Mouse (Mus musculus): ENCODE data around the gene Sap30l. TPM values are rescaled to one million over a fixed set of nuclear protein-coding genes. Genes with fewer than 3 reads are reported as not detected.

The Sap30l gene
- polyA plus RNA-seq (2011; ENCODE audit: insufficient read depth, insufficient read length, low replicate concordance, missing spikeins) = 19.9 and 22.5 TPM in 2 replicates

- 1% methylated on average over 60 of the region's 66 CpGs for WGBS
- no peak for TF ChIP-seq CTCF (IDR thresholded peaks at IDR 0.05; ENCODE audit: control insufficient read depth, insufficient read depth, low read length)
- no peak; the same call in none of the 2 replicates for TF ChIP-seq POLR2A (IDR thresholded peaks at IDR 0.05; ENCODE audit: borderline replicate concordance, control insufficient read depth, low read depth, low read length)
- Histone ChIP-seq H3K4me1 (ENCODE audit: control insufficient read depth, insufficient read depth, low read length) (no peaks in the 10 kb centered on the region; the same call in 1 of the 2 replicates), H3K4me3 (replicated peaks; ENCODE audit: control insufficient read depth, low read depth, low read length) (peak within 1 kb of the TSS; percentile 94), H3K27ac (ENCODE audit: control insufficient read depth, insufficient read depth, low read depth, low read length, poor library complexity) (peak within 1 kb of the TSS; percentile 51)
Observed at GRCm38 (mm10) chr11:57800971-57801765, at the start of gene Sap30l. Gene Sap30l (plus strand): TSS chr11:57801637.

DNA sequence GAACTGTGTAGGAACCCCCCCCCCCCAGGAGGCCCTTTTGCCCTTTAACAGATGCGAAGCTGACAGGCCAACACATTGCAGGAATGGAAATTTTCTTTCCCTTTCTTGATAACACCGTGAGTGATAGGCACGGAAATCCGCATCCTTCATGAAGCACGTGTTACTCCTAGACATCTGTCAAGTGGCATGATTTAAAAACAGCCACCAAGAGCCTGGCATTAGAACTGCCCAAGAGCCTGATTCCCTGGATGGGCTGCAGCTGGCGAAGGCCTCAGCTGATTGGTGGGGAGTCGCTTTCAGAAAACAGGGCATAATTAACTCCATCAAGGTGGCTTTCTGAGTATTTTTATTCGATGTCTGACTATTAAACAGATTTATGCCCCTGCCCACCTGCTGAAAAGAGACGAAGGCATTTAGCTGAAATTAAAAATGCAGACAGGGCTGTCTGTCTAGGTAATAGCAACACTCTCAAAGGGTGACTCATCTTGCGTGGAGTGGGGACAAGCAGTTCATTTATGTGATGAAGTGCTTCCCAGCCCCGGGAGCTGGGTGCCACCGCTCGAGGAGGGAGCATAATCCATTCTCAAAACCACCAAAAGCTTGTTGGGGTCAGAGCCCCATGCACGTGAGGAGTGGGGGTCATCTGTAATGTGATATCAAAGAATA, 47.8 kb upstream of the Sap30l start:
- TF ChIP-seq CTCF (IDR thresholded peaks at IDR 0.05; ENCODE audit: control insufficient read depth, insufficient read depth, low read length) = no peak
- no peak for TF ChIP-seq POLR2A (IDR thresholded peaks at IDR 0.05; ENCODE audit: borderline replicate concordance, control insufficient read depth, low read depth, low read length)
- Histone ChIP-seq H3K4me3 (replicated peaks; ENCODE audit: control insufficient read depth, low read depth, low read length) (no peak overlapping the region), H3K4me1 (ENCODE audit: control insufficient read depth, insufficient read depth, low read length) (no peaks in the 10 kb centered on the region), H3K27ac (ENCODE audit: control insufficient read depth, insufficient read depth, low read depth, low read length, poor library complexity) (no peak overlapping the region)
- WGBS = 91% methylated on average over 14 of the region's 14 CpGs

DNA sequence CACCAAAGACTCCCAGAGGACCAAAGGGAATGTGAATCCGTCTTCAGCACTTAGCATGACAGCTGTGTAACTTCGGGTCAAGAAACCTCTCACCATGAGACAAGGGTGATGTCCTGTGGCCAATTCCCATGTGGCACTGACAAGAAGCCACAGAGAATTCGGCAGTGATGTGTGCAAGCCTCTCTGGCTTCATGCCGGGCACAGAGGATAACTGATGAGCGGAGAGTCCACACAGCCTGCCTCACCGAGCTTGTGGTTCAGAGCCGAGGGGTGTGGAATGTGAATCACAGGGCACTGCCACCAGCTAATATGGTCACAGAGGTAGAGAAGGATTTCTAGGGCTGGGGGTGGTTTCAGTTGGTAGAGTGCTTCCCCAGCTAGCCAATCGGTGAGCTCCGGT, 42.8 kb upstream of the Sap30l start:
- Histone ChIP-seq H3K4me3 (replicated peaks; ENCODE audit: control insufficient read depth, low read depth, low read length) (no peak overlapping the region), H3K27ac (ENCODE audit: control insufficient read depth, insufficient read depth, low read depth, low read length, poor library complexity) (no peak overlapping the region), H3K4me1 (ENCODE audit: control insufficient read depth, insufficient read depth, low read length) (no peaks in the 10 kb centered on the region)
- no peak for TF ChIP-seq POLR2A (IDR thresholded peaks at IDR 0.05; ENCODE audit: borderline replicate concordance, control insufficient read depth, low read depth, low read length)
- no peak for TF ChIP-seq CTCF (IDR thresholded peaks at IDR 0.05; ENCODE audit: control insufficient read depth, insufficient read depth, low read length)
- WGBS = 76% methylated on average over 9 of the region's 9 CpGs

- Histone ChIP-seq H3K4me1 (ENCODE audit: control insufficient read depth, insufficient read depth, low read length) (no peaks in the 10 kb centered on the region), H3K27ac (ENCODE audit: control insufficient read depth, insufficient read depth, low read depth, low read length, poor library complexity) (no peak overlapping the region), H3K4me3 (replicated peaks; ENCODE audit: control insufficient read depth, low read depth, low read length) (no peak overlapping the region)
- no peak for TF ChIP-seq CTCF (IDR thresholded peaks at IDR 0.05; ENCODE audit: control insufficient read depth, insufficient read depth, low read length)
- WGBS = 21% methylated on average over 14 of the region's 14 CpGs
Observed at GRCm38 (mm10) chr11:57760509-57761058, 40.9 kb upstream of the Sap30l start.

DNA sequence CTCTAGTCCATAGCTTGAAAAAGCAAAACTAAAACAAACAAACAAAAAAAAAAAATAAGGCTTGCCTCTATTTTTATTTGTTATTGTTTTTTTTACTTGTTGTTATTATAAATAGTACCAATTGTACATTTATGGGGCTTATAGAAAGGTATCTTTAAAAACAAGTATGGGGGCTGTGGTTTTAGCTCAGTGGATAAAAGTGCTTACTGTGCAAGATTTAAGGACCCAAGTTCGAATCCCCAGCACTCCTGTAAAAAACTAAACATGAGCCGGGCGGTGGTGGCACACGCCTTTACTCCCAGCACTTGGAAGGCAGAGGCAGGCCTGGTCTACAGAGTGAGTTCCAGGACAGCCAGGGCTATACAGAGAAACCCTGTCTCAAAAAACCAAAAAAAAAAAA, 40.1 kb upstream of the Sap30l start:
- Histone ChIP-seq H3K4me1 (ENCODE audit: control insufficient read depth, insufficient read depth, low read length) (no peaks in the 10 kb centered on the region), H3K4me3 (replicated peaks; ENCODE audit: control insufficient read depth, low read depth, low read length) (no peak overlapping the region), H3K27ac (ENCODE audit: control insufficient read depth, insufficient read depth, low read depth, low read length, poor library complexity) (no peak overlapping the region)
- 95% methylated on average over 4 of the region's 4 CpGs for WGBS
- TF ChIP-seq POLR2A (IDR thresholded peaks at IDR 0.05; ENCODE audit: borderline replicate concordance, control insufficient read depth, low read depth, low read length) = no peak
- TF ChIP-seq CTCF (IDR thresholded peaks at IDR 0.05; ENCODE audit: control insufficient read depth, insufficient read depth, low read length) = no peak

GRCm38 (mm10) chr11:57764124-57764523, 37.3 kb upstream of the Sap30l start:
- no peak overlapping the region for H3K27ac ChIP-seq (ENCODE audit: control insufficient read depth, insufficient read depth, low read depth, low read length, poor library complexity)
- no peaks in the 10 kb centered on the region for H3K4me1 ChIP-seq (ENCODE audit: control insufficient read depth, insufficient read depth, low read length)
- 84% methylated on average over 3 of the region's 3 CpGs for WGBS
- TF ChIP-seq POLR2A (IDR thresholded peaks at IDR 0.05; ENCODE audit: borderline replicate concordance, control insufficient read depth, low read depth, low read length) (no peak), CTCF (IDR thresholded peaks at IDR 0.05; ENCODE audit: control insufficient read depth, insufficient read depth, low read length) (no peak)
- H3K4me3 ChIP-seq (replicated peaks; ENCODE audit: control insufficient read depth, low read depth, low read length) = no peak overlapping the region

DNA sequence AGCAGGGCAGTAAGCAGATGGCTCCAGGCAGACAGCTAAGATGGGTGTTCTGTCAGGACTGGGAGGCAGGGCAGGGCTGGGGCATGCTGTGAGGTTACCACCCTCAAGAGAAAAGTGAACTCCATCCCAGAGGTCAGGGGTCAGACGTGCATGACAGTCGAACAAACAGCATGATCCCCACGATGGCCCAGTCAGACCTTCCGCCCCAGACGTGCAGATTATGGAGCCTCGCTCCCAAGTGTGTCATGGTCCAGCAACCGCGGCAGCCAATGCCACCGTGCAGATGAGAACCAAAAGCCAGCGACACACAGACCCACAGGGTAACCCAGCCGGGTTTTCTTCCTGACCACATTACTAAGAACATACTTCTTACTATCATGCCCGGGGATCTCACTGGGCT, 34.8 kb upstream of the Sap30l start:
- Histone ChIP-seq H3K27ac (ENCODE audit: control insufficient read depth, insufficient read depth, low read depth, low read length, poor library complexity) (no peak overlapping the region), H3K4me3 (replicated peaks; ENCODE audit: control insufficient read depth, low read depth, low read length) (no peak overlapping the region), H3K4me1 (ENCODE audit: control insufficient read depth, insufficient read depth, low read length) (no peaks in the 10 kb centered on the region)
- TF ChIP-seq CTCF (IDR thresholded peaks at IDR 0.05; ENCODE audit: control insufficient read depth, insufficient read depth, low read length) (no peak), POLR2A (IDR thresholded peaks at IDR 0.05; ENCODE audit: borderline replicate concordance, control insufficient read depth, low read depth, low read length) (no peak)
- 88% methylated on average over 12 of the region's 12 CpGs for WGBS

DNA sequence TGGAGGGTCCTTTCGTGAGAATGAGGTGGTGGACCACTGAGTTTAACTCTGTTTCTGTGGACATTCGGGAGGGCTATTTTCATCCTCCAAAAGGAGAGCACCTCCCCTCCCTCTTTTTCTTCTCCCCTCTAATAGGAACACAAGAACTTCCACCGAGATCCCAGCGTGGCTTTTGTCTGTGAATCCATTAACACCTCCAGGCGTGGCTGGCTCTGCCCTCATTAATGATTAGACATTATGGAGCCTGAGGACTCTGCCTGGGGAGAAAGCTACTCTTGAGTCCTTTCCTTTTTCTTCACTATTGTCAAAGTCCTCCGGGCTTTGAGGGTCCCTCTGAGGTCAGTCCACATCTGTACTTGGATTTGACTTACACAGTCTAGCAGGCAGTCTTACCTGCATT, 34.3 kb upstream of the Sap30l start:
- H3K4me1 ChIP-seq (ENCODE audit: control insufficient read depth, insufficient read depth, low read length) = no peaks in the 10 kb centered on the region
- WGBS = 87% methylated on average over 6 of the region's 6 CpGs
- no peak overlapping the region for H3K4me3 ChIP-seq (replicated peaks; ENCODE audit: control insufficient read depth, low read depth, low read length)
- TF ChIP-seq POLR2A (IDR thresholded peaks at IDR 0.05; ENCODE audit: borderline replicate concordance, control insufficient read depth, low read depth, low read length) = no peak
- TF ChIP-seq CTCF (IDR thresholded peaks at IDR 0.05; ENCODE audit: control insufficient read depth, insufficient read depth, low read length) = no peak
- H3K27ac ChIP-seq (ENCODE audit: control insufficient read depth, insufficient read depth, low read depth, low read length, poor library complexity) = no peak overlapping the region

Measured in bone marrow, adult 2 months (tissue).